Mouse (Mus musculus) stomach, embryonic 16.5 days (tissue): ENCODE results near the gene Dvl1. TPM values are rescaled to one million over a fixed set of nuclear protein-coding genes. Genes with fewer than 3 reads are reported as not detected.
A peak's percentile ranks its signal among the peaks of the same experiment; 100 is the strongest.

ENCODE experiments used
- ATAC-seq: fragments of 200-750 bp; cut with Nextera tagmentation; 2 replicates; pipeline ENCODE4 v1.8.0; 2017; ENCODE audit warnings: moderate number of reproducible peaks, moderate TSS enrichment; ENCODE audit not compliant: insufficient read depth, low FRiP score
- H3K27ac ChIP-seq: fragments of 300-500 bp; sonication (generic); 2 replicates; pipeline ENCODE4 v1.5.1; 2014; ENCODE audit warnings: low read length
- H3K27me3 ChIP-seq: fragments of 300-500 bp; sonication (generic); 2 replicates; pipeline ENCODE4 v1.6.1; 2014; ENCODE audit warnings: low read length, control low read depth, mixed read lengths; ENCODE audit not compliant: control insufficient read depth, insufficient read depth
- H3K36me3 ChIP-seq: fragments of 300-500 bp; sonication (generic); 2 replicates; pipeline ENCODE4 v1.6.1; 2014; ENCODE audit warnings: low read length; ENCODE audit not compliant: control insufficient read depth, insufficient read depth
- H3K4me1 ChIP-seq: fragments of 300-500 bp; sonication (generic); 2 replicates; pipeline ENCODE4 v1.6.1; 2014; ENCODE audit warnings: low read length, control low read depth, mixed read lengths; ENCODE audit not compliant: control insufficient read depth, insufficient read depth
- H3K4me2 ChIP-seq: fragments of 300-500 bp; sonication (generic); 2 replicates; pipeline ENCODE4 v1.6.1; 2014; ENCODE audit warnings: low read depth, low read length, mixed read lengths
- H3K4me3 ChIP-seq: fragments of 300-500 bp; sonication (generic); replicated peaks from 2 replicates; pipeline ENCODE4 v1.5.1; 2014; ENCODE audit warnings: mild to moderate bottlenecking, low read length
- H3K9ac ChIP-seq: fragments of 300-500 bp; sonication (generic); 2 replicates; pipeline ENCODE4 v1.6.1; 2014; ENCODE audit warnings: low read length
- H3K9me3 ChIP-seq: fragments of 300-500 bp; sonication (generic); replicated peaks from 2 replicates; pipeline ENCODE4 v1.6.1; 2016; ENCODE audit warnings: low read length, control low read depth; ENCODE audit not compliant: control insufficient read depth
- WGBS: fragments of 180-500 bp; shearing (Covaris S2); extraction: QIAGEN DNeasy Blood & Tissue Kit; methylation state at CpG from one replicate; pipeline ENCODE4 v1.1.7; 2014; 5-methylcytosine and 5-hydroxymethylcytosine counted together
- polyA plus RNA-seq: library from polyadenylated mRNA; unstranded; fragments of >200 nt; fragmentation: Nextera tagmentation; extraction: Ambion mirVana; gene quantifications from 2 replicates; pipeline ENCODE4 v1.2.1, GENCODE M21; 2015

Dvl1 gene
- polyA plus RNA-seq, 1 experiment from 2014 or later, result 5.0 TPM

GRCm38 (mm10) chr4:155837404-155838010, 9.7 kb upstream of the Dvl1 start:
- WGBS, result 59% methylated on average over 11 of the region's 11 CpGs
- ATAC-seq, result no peak
- Histone ChIP-seq H3K4me1 (peaks cover 45% of the 10 kb centered on the region), H3K27ac (peak overlapping the region; percentile 97), H3K27me3 (no peaks in the 10 kb centered on the region), H3K9me3 (no peaks in the 10 kb centered on the region), H3K4me2 (peak overlapping the region; percentile 7), H3K36me3 (peaks cover 3% of the 10 kb centered on the region; the same call in 1 of the 2 replicates), H3K9ac (peak overlapping the region; percentile 6; the same call in 1 of the 2 replicates), H3K4me3 (no peak overlapping the region)

GRCm38 (mm10) chr4:155838187-155839153, 8.7 kb upstream of the Dvl1 start:
- peak overlapping the region; percentile 48 for H3K9ac ChIP-seq
- no peak overlapping the region for H3K4me3 ChIP-seq
- H3K27me3 ChIP-seq, result no peaks in the 10 kb centered on the region
- H3K27ac ChIP-seq, result peak overlapping the region; percentile 97
- no peaks in the 10 kb centered on the region; the same call in 1 of the 2 replicates for H3K36me3 ChIP-seq
- peak overlapping the region; percentile 93 for H3K4me2 ChIP-seq
- H3K4me1 ChIP-seq, result peaks cover 36% of the 10 kb centered on the region
- ATAC-seq, result peak; percentile 19
- WGBS, result 38% methylated on average over 8 of the region's 8 CpGs
- H3K9me3 ChIP-seq, result no peaks in the 10 kb centered on the region

- peaks cover 33% of the 10 kb centered on the region for H3K4me1 ChIP-seq
- WGBS, result 6% methylated on average over 16 of the region's 16 CpGs
- no peaks in the 10 kb centered on the region for H3K27me3 ChIP-seq
- peak within 1 kb of the TSS; percentile 80 for H3K9ac ChIP-seq
- peak within 1 kb of the TSS; percentile 93 for H3K4me2 ChIP-seq
- no peaks in the 10 kb centered on the region for H3K9me3 ChIP-seq
- no peaks in the 10 kb centered on the region; the same call in none of the 2 replicates for H3K36me3 ChIP-seq
- ATAC-seq, result peak; percentile 91
- peak within 1 kb of the TSS; percentile 69 for H3K4me3 ChIP-seq
- peak within 1 kb of the TSS; percentile 97 for H3K27ac ChIP-seq
These were observed 7.7 kb upstream of the Dvl1 start, which contains the start of gene Mxra8 for GRCm38 (mm10) chr4:155839483-155839910. Mxra8 (plus strand) TSS chr4:155839680.

GRCm38 (mm10) chr4:155840076-155841002, 6.9 kb upstream of the Dvl1 start:
- no peaks in the 10 kb centered on the region for H3K9me3 ChIP-seq
- H3K4me2 ChIP-seq, result peak overlapping the region; percentile 93
- no peak for ATAC-seq
- no peaks in the 10 kb centered on the region; the same call in none of the 2 replicates for H3K36me3 ChIP-seq
- 12% methylated on average over 8 of the region's 8 CpGs for WGBS
- peak overlapping the region; percentile 69 for H3K4me3 ChIP-seq
- peak overlapping the region; percentile 80 for H3K9ac ChIP-seq
- H3K27me3 ChIP-seq, result no peaks in the 10 kb centered on the region
- peaks cover 33% of the 10 kb centered on the region for H3K4me1 ChIP-seq
- H3K27ac ChIP-seq, result peak overlapping the region; percentile 97

- Histone ChIP-seq H3K36me3 (no peaks in the 10 kb centered on the region; the same call in none of the 2 replicates), H3K4me2 (peak overlapping the region; percentile 93), H3K9ac (peak overlapping the region; percentile 80), H3K27ac (peak overlapping the region; percentile 97), H3K9me3 (no peaks in the 10 kb centered on the region), H3K27me3 (no peaks in the 10 kb centered on the region), H3K4me1 (peaks cover 33% of the 10 kb centered on the region), H3K4me3 (peak overlapping the region; percentile 69)
- under 1% methylated on average over 32 of the region's 32 CpGs for WGBS
- ATAC-seq, result peak; percentile 44
These were observed 6.2 kb upstream of the Dvl1 start for GRCm38 (mm10) chr4:155841003-155841454.

- 44% methylated on average over 38 of the region's 38 CpGs for WGBS
- H3K4me2 ChIP-seq, result peak overlapping the region; percentile 93
- H3K27me3 ChIP-seq, result no peaks in the 10 kb centered on the region
- peak overlapping the region; percentile 69 for H3K4me3 ChIP-seq
- no peak overlapping the region for H3K27ac ChIP-seq
- H3K4me1 ChIP-seq, result peaks cover 37% of the 10 kb centered on the region
- peak overlapping the region; percentile 80 for H3K9ac ChIP-seq
- H3K9me3 ChIP-seq, result no peaks in the 10 kb centered on the region
- H3K36me3 ChIP-seq, result no peaks in the 10 kb centered on the region; the same call in none of the 2 replicates
- ATAC-seq, result no peak
These were observed 5.4 kb upstream of the Dvl1 start for GRCm38 (mm10) chr4:155841651-155842270.

GRCm38 (mm10) chr4:155843231-155843630, 4.0 kb upstream of the Dvl1 start:
- Histone ChIP-seq H3K27me3 (no peaks in the 10 kb centered on the region), H3K4me3 (no peak overlapping the region), H3K27ac (no peak overlapping the region), H3K4me2 (no peak overlapping the region), H3K4me1 (peaks cover 32% of the 10 kb centered on the region), H3K36me3 (no peaks in the 10 kb centered on the region; the same call in none of the 2 replicates), H3K9me3 (no peaks in the 10 kb centered on the region), H3K9ac (no peak overlapping the region)
- 95% methylated on average over 5 of the region's 5 CpGs for WGBS
- ATAC-seq, result no peak
